Mouse (Mus musculus) 3134 (cell line): ENCODE results near the gene Rapgef2.
"Not testable (repeated sequence)": the region's sequence is repeated elsewhere in the genome, so short reads cannot be mapped to it uniquely, and the experiment has no call there.

Experiments used
- DNase-seq: peaks from one replicate; pipeline ENCODE4 v3.0.0-alpha.2; 2011; ENCODE audit warnings: low spot score; ENCODE audit not compliant: insufficient read length; ENCODE audit errors: extremely low read depth

Rapgef2 gene

GRCm38 (mm10) chr3:79177136-79177870 lies 109.0 kb downstream of the Rapgef2 start:
- no peak for DNase-seq

GRCm38 (mm10) chr3:79174168-79174567 lies 112.1 kb downstream of the Rapgef2 start:
- DNase-seq = no peak

GRCm38 (mm10) chr3:79173291-79173690 lies 113.0 kb downstream of the Rapgef2 start:
- no peak for DNase-seq

DNA sequence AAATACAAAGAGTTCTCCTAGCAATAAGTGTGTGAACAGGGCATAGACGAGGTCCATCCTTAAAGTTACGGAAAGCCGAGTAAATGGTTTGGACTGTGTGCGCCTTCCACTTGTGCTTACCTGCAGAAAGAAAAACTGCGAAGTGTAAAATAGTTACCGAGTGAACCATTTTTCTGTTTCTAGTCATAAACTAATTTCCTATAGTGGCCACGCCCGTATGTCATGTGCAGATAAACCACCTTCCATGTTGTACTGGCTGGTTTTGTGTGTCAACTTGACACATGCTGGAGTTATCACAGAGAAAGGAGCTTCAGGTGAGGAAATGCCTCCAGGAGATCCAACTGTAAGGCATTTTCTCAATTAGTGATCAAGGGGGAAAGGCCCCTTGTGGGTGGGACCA lies 115.2 kb downstream of the Rapgef2 start:
- DNase-seq = not testable (repeated sequence)

- no peak for DNase-seq
Measured at GRCm38 (mm10) chr3:79168168-79168827, 118.0 kb downstream of the Rapgef2 start.

DNA sequence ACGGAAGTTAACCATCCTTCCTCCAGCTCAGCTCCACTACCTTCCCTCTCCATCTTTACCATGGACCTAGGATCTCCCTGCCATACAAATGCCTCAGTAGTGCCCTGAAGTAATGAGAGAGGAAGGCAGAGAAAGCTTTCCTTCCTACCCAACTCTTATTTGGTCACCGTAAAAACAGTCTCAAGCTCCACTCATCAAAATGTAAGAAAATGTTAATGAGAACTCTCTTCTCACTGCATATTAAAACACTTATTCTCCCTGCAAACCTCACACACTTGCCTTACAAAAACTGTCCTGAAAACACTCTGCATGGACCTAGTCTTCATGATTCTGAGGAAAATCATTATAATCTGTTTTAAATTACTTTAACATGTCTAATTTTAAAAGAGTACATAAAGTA lies 118.7 kb downstream of the Rapgef2 start:
- DNase-seq = no peak

- DNase-seq = no peak
Measured at GRCm38 (mm10) chr3:79161834-79162401, 124.4 kb downstream of the Rapgef2 start.

- DNase-seq = no peak
Measured at GRCm38 (mm10) chr3:79161093-79161723, 125.1 kb downstream of the Rapgef2 start.

DNA sequence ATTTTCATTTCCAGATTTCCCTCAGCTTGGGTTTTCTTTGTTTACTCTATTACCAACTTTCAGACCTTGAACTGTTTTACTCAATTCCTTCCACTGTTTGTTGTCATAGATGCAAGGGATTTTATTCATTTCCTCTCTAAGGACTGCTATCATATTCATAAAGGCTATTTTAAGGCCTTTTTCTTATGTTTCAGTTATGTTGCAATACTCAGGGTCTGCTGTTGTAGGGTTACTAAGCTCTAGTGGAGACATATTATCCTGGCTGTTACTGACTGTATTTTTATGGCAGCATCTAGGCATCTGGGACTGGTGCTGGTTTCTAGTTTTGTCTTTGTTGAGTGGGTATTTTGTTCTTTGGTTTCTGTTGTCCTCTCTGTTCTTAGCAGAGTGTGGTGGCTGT lies 128.1 kb downstream of the Rapgef2 start:
- no peak for DNase-seq

- peak; percentile 58 for DNase-seq
Measured at GRCm38 (mm10) chr3:79153039-79153487, 133.3 kb downstream of the Rapgef2 start.

GRCm38 (mm10) chr3:79145407-79146055 lies 140.8 kb downstream of the Rapgef2 start:
- no peak for DNase-seq

- DNase-seq = no peak
Measured at GRCm38 (mm10) chr3:79144672-79145406, 141.5 kb downstream of the Rapgef2 start.

- no peak for DNase-seq
Measured at GRCm38 (mm10) chr3:79144085-79144484, 142.2 kb downstream of the Rapgef2 start.

DNA sequence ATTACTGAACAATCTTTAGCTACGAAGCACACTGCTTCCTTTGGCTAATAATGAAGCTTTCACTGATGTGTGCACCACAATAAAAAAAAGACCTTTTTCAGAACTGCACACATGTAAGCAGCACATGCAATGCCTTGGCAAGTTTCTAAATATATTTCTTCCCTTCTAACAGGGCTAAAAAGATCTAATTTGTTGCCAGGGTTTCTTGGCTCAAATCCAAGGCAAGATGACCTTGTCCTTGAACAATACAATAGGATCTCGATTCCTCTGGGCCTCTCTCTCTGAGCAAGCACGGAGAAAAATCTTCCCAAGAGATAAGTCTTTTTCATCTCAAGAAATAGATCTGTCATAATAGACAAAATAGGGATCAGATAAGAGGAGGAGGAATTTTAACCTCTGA lies 147.1 kb downstream of the Rapgef2 start:
- DNase-seq = no peak

DNA sequence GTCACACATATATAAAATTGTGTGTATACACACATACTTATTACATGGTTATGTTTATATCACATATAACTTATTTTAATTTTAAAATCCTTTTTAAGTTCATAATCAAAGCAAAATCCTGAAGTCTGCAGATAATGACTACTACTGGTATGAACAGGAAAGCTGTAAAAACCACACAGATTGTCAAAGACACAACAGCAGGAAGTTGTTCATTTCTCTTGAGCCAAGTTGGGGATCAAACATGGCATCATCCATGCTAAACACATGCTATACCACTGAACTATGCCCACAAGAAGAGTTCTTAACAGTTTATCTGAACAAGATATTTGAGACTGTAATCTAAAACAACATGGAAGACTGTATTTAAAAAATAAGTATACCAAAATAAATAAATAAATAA lies 147.7 kb downstream of the Rapgef2 start:
- DNase-seq = no peak

- no peak for DNase-seq
Measured at GRCm38 (mm10) chr3:79130991-79131390, 155.3 kb downstream of the Rapgef2 start.

DNA sequence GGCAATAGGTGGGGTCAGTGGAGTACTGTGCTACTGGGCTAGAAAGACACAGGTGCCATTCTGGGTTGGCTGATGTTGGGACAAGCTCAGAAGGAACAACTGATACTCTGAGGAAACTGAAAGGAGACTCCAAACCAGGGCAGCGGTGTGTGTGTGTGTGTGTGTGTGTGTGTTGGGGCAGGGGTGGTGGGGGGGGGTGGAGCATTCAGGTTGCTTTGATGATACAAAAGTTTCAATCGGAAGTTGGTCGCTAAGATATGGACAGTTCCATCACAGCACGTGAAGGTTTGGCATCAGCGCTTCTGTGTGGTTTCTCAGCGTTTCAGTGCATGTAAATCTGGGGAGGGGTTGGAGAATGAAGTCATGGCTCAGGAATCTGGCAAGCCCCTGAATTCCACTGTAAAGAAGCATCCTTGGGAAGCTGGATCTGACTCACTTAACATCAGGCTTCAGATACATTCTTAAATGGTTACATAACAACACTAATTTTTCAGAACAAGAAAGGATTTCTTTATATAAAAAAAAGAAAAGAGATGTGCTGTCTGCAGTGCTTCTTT lies 157.2 kb downstream of the Rapgef2 start:
- DNase-seq = peak; percentile 58

DNA sequence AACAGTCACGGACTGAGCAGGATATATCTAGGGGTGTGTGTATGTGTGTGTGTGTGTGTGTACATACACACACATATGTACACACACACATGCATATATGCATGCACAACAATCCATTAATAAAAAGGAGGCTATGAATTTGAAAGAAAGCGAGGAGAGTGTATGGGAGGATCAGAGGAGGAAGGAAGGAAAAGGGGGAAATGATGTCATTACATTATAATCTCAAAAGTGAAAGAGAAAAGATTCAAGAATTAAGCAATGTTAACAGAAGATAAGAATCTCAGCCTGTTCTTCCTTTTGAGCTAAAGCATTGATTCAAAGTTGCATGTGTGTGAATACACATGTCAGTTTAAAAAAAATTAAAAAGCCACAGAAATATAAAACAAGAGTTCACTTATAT lies 158.5 kb downstream of the Rapgef2 start:
- no peak for DNase-seq

GRCm38 (mm10) chr3:79126857-79127256 lies 159.5 kb downstream of the Rapgef2 start:
- DNase-seq = no peak

- no peak for DNase-seq
Measured at GRCm38 (mm10) chr3:79121391-79121790, 164.9 kb downstream of the Rapgef2 start.
